Comparison of ENCODE assay signal across 15 mouse cellular contexts in genomic region chr9:62348467-62348985, GRCm38 (mm10). TPM values are rescaled to one million over a fixed set of nuclear protein-coding genes. Genes with fewer than 3 reads are reported as not detected.
DNase-seq lines count a peak whose midpoint lies in the region; ATAC-seq and TF ChIP-seq lines count a peak whose summit lies in the region.
"Had no signal": no experiment of that assay in that cellular context is flagged by ENCODE, and none has a peak within 500 bp of the region (broad histone marks: within the 10 kb centered on the region; RNA-seq: fewer than 3 reads in every experiment).

No protein-coding gene starts in this region.

- no peaks in the 10 kb centered on the region for H3K27me3 ChIP-seq in heart, embryonic 11.5 days (ENCODE audit: control insufficient read depth, insufficient read depth, low read length)
- H3K27me3 ChIP-seq in midbrain, embryonic 12.5 days: no peaks in the 10 kb centered on the region
- no peaks in the 10 kb centered on the region for H3K27me3 ChIP-seq in midbrain, embryonic 13.5 days
- no peaks in the 10 kb centered on the region for H3K27me3 ChIP-seq in liver, postnatal 0 days (ENCODE audit: insufficient read depth, low read length)
- H3K27me3 ChIP-seq: forebrain, embryonic 12.5 days; limb, embryonic 13.5 days had no signal

- peak overlapping the region; percentile 28; the same call in 1 of the 2 replicates for H3K9ac ChIP-seq in heart, embryonic 11.5 days (ENCODE audit: low read depth, low read length)
- H3K9ac ChIP-seq in midbrain, embryonic 12.5 days (replicated peaks): no peak overlapping the region
- no peak overlapping the region for H3K9ac ChIP-seq in midbrain, embryonic 13.5 days (replicated peaks)
- no peak overlapping the region for H3K9ac ChIP-seq in liver, postnatal 0 days (replicated peaks)
- H3K9ac ChIP-seq: forebrain, embryonic 12.5 days; limb, embryonic 13.5 days had no signal

- no peak for DNase-seq in heart, postnatal 10 days
- DNase-seq in kidney, postnatal 36 days: peak; percentile 30 to 42
- DNase-seq in kidney, postnatal 14 days: no peak
- peak; percentile 35 for DNase-seq in liver, postnatal 0 days
- DNase-seq in gastrocnemius, postnatal 36 days: no peak
- DNase-seq: cerebellum, adult 11 months; lung, postnatal 14 days; right cerebral cortex, adult 18-20 months; thymus, postnatal 4 days had no signal

- no peak for ATAC-seq in heart, embryonic 11.5 days (replicated peaks; ENCODE audit: insufficient number of reproducible peaks, low FRiP score, low TSS enrichment)
- no peak for ATAC-seq in midbrain, embryonic 12.5 days (ENCODE audit: low FRiP score, low read depth)
- ATAC-seq in midbrain, embryonic 13.5 days: no peak
- no peak for ATAC-seq in liver, postnatal 0 days
- ATAC-seq: hindbrain, postnatal 0 days had no signal

- no peak for TF ChIP-seq CTCF in liver, postnatal 0 days (IDR thresholded peaks at IDR 0.05; ENCODE audit: low read depth)

- no peaks in the 10 kb centered on the region for H3K9me3 ChIP-seq in heart, embryonic 11.5 days (replicated peaks; ENCODE audit: control insufficient read depth, low read length)
- H3K9me3 ChIP-seq in midbrain, embryonic 12.5 days: no peaks in the 10 kb centered on the region
- no peaks in the 10 kb centered on the region for H3K9me3 ChIP-seq in midbrain, embryonic 13.5 days
- H3K9me3 ChIP-seq in liver, postnatal 0 days (ENCODE audit: low read length): no peaks in the 10 kb centered on the region
- H3K9me3 ChIP-seq: forebrain, embryonic 12.5 days; limb, embryonic 13.5 days had no signal

- 64% methylated on average over 6 of the region's 6 CpGs for WGBS in heart, embryonic 11.5 days (ENCODE audit: insufficient replicate concordance)
- WGBS in midbrain, embryonic 12.5 days: 75% methylated on average over 6 of the region's 6 CpGs
- 78% methylated on average over 6 of the region's 6 CpGs for WGBS in midbrain, embryonic 13.5 days
- WGBS in liver, postnatal 0 days (ENCODE audit: insufficient replicate concordance): 55% methylated on average over 6 of the region's 6 CpGs

- TF ChIP-seq EP300 in liver, postnatal 0 days (IDR thresholded peaks at IDR 0.05; ENCODE audit: low read depth): no peak

- no peak overlapping the region for H3K4me3 ChIP-seq in heart, embryonic 11.5 days (ENCODE audit: low read depth, low read length)
- H3K4me3 ChIP-seq in midbrain, embryonic 12.5 days: no peak overlapping the region
- H3K4me3 ChIP-seq in midbrain, embryonic 13.5 days (replicated peaks): no peak overlapping the region
- no peak overlapping the region for H3K4me3 ChIP-seq in liver, postnatal 0 days (ENCODE audit: low read depth, low read length)
- H3K4me3 ChIP-seq: forebrain, embryonic 12.5 days; limb, embryonic 13.5 days had no signal

- peak overlapping the region; percentile 41 for H3K4me2 ChIP-seq in heart, embryonic 11.5 days
- H3K4me2 ChIP-seq in midbrain, embryonic 12.5 days (replicated peaks): no peak overlapping the region
- no peak overlapping the region for H3K4me2 ChIP-seq in midbrain, embryonic 13.5 days (replicated peaks)
- H3K4me2 ChIP-seq in liver, postnatal 0 days (ENCODE audit: low read depth, low read length): no peak overlapping the region
- H3K4me2 ChIP-seq: forebrain, embryonic 12.5 days; limb, embryonic 13.5 days had no signal

- peak overlapping the region; percentile 79 for H3K27ac ChIP-seq in heart, embryonic 11.5 days (ENCODE audit: low read depth, low read length)
- 0 out of 2 replicates have a peak overlapping the region, but pooled peaks have one; percentile 40 for H3K27ac ChIP-seq in midbrain, embryonic 12.5 days (replicated peaks)
- no peak overlapping the region for H3K27ac ChIP-seq in midbrain, embryonic 13.5 days
- H3K27ac ChIP-seq in liver, postnatal 0 days (ENCODE audit: low read depth): peak overlapping the region; percentile 48; the same call in 1 of the 2 replicates
- H3K27ac ChIP-seq: hindbrain, postnatal 0 days; limb, embryonic 13.5 days had no signal

- H3K4me1 ChIP-seq in heart, embryonic 11.5 days (ENCODE audit: control insufficient read depth, insufficient read depth, low read length): peaks cover 54% of the 10 kb centered on the region
- H3K4me1 ChIP-seq in midbrain, embryonic 12.5 days: peaks cover 66% of the 10 kb centered on the region
- peaks cover 69% of the 10 kb centered on the region for H3K4me1 ChIP-seq in midbrain, embryonic 13.5 days (replicated peaks)
- peaks cover 56% of the 10 kb centered on the region for H3K4me1 ChIP-seq in liver, postnatal 0 days (ENCODE audit: insufficient read depth)

- intact Hi-C loops in heart, postnatal 10 days (cut with DNase I): no loop called here
- intact Hi-C loops in gastrocnemius, postnatal 36 days (cut with DNase I): no loop called here

- no peaks in the 10 kb centered on the region for H3K36me3 ChIP-seq in heart, embryonic 11.5 days (ENCODE audit: control insufficient read depth, insufficient read depth, low read length)
- no peaks in the 10 kb centered on the region for H3K36me3 ChIP-seq in midbrain, embryonic 12.5 days
- no peaks in the 10 kb centered on the region for H3K36me3 ChIP-seq in midbrain, embryonic 13.5 days
- H3K36me3 ChIP-seq in liver, postnatal 0 days (replicated peaks; ENCODE audit: insufficient read depth, low read length): peaks cover 4% of the 10 kb centered on the region; the same call in 1 of the 2 replicates
- H3K36me3 ChIP-seq: forebrain, embryonic 12.5 days had no signal

RNA-seq across cellular contexts. Expression of gene Anp32a, which starts 7.4 kb away (rescaled TPM):
- 108 and 120 TPM in 2 replicates for polyA plus RNA-seq in heart, embryonic 11.5 days (2014; fragmentation: Nextera tagmentation; extraction: Ambion mirVana)
- 100 to 1,000 TPM; 231 to 270 TPM for total RNA-seq in heart, postnatal 10 days (2021)
- 182 and 184 TPM in 2 replicates for polyA plus RNA-seq in midbrain, embryonic 12.5 days (2016; fragmentation: Nextera tagmentation; extraction: Ambion mirVana)
- 149 and 175 TPM in 2 replicates for polyA plus RNA-seq in midbrain, embryonic 13.5 days (2015; fragmentation: Nextera tagmentation; extraction: Ambion mirVana)
- 54.5 and 60.4 TPM in 2 replicates for polyA plus RNA-seq in liver, postnatal 0 days (2015; fragmentation: Nextera tagmentation; extraction: Ambion mirVana)
- 10 to 100 TPM; 60.8 to 62.9 TPM for total RNA-seq in gastrocnemius, postnatal 36 days (2021)

Comparison
In these comparisons a context has a peak if more than half of its experiments do, and no peak if none do; other contexts are left out.
1. DNase-seq: peak in kidney, postnatal 36 days (2 of 2) and liver, postnatal 0 days (single experiment); none in heart, postnatal 10 days (0 of 2), kidney, postnatal 14 days (single experiment) and gastrocnemius, postnatal 36 days (0 of 2).